Mouse (Mus musculus) erythroblast, embryonic 14.5 days (primary cell): ENCODE measurements around the gene Ddi1. TPM values are rescaled to one million over a fixed set of nuclear protein-coding genes. Genes with fewer than 3 reads are reported as not detected.
"Not testable (repeated sequence)": the region's sequence is repeated elsewhere in the genome, so short reads cannot be mapped to it uniquely, and the experiment has no call there.

ENCODE experiments used
- H3K27me3 ChIP-seq: 2 replicates; pipeline ENCODE4 v1.6.1; 2012; ENCODE audit warnings: inconsistent platforms; ENCODE audit not compliant: control insufficient read depth
- H3K36me3 ChIP-seq: 2 replicates; pipeline ENCODE4 v1.6.1; 2012; ENCODE audit warnings: mild to moderate bottlenecking, inconsistent platforms; ENCODE audit not compliant: control insufficient read depth
- H3K4me1 ChIP-seq: 2 replicates; pipeline ENCODE4 v1.6.1; 2012; ENCODE audit warnings: inconsistent platforms; ENCODE audit not compliant: control insufficient read depth
- H3K4me3 ChIP-seq: replicated peaks from 2 replicates; pipeline ENCODE3; 2012; ENCODE audit warnings: moderate library complexity, mild to moderate bottlenecking, inconsistent platforms
- H3K9me3 ChIP-seq: 2 replicates; pipeline ENCODE4 v1.6.1; 2012; ENCODE audit warnings: low read length, inconsistent platforms, mixed read lengths; ENCODE audit not compliant: control insufficient read depth
- GATA1 ChIP-seq: IDR thresholded peaks from 2 replicates; pipeline ENCODE4 v1.6.1; 2012; ENCODE audit warnings: low read length, inconsistent platforms, mixed read lengths
- TAL1 ChIP-seq: IDR thresholded peaks from 3 replicates; pipeline ENCODE4 v1.6.1; 2012; ENCODE audit warnings: low read length, inconsistent platforms, mixed read lengths
- polyA plus RNA-seq: library from polyadenylated mRNA; stranded (reverse); fragments of >175 nt; gene quantifications from 2 replicates; pipeline ENCODE4 v1.2.3, GENCODE M21; 2012

Gene Ddi1
- polyA plus RNA-seq, 1 experiment: not detected

DNA sequence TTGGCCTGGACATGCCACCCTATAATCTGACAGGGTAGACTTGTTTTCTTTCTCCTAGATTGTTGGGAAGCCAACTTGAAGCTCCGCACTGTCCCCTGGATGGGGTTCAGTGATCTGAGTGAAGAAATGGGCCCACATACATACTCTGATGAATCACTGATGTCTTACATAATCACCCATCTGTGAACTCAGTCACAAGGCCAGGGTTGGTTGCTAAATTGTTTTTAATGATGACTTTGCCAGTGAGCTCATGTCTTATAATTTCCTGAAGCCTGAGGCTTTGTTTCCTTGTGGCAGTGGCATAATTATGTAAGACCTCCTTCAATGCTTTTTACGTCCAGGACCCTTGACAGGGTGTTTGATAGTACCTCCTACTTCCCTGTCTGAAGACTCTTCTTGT lies 4.8 kb downstream of the Ddi1 start:
- Histone ChIP-seq H3K9me3 (peaks cover 3% of the 10 kb centered on the region; the same call in 1 of the 2 replicates), H3K27me3 (no peaks in the 10 kb centered on the region), H3K36me3 (no peaks in the 10 kb centered on the region), H3K4me3 (no peak overlapping the region), H3K4me1 (no peaks in the 10 kb centered on the region)
- TF ChIP-seq GATA1 (no peak), TAL1 (no peak)

DNA sequence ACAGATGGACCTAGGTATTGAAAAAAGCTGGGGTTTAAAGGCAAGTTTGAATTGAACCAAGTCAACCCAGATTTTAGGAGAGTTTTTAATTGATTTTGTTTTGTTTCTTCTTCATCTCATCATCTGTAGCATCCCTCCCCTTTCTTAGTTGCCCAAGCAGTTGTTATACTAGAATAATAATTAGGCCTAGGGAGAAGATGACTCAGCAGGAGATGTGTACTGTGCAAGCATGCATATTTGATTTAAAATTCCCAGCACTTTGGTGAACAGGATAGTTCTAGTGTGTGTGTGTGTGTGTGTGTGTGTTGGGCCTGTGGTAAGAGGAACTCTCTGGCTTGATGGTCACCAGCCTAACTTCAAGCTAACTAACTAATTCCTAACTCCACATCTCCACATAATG lies 12.6 kb downstream of the Ddi1 start:
- Histone ChIP-seq H3K27me3 (no peaks in the 10 kb centered on the region), H3K36me3 (no peaks in the 10 kb centered on the region)
- TF ChIP-seq TAL1 (no peak), GATA1 (no peak)

DNA sequence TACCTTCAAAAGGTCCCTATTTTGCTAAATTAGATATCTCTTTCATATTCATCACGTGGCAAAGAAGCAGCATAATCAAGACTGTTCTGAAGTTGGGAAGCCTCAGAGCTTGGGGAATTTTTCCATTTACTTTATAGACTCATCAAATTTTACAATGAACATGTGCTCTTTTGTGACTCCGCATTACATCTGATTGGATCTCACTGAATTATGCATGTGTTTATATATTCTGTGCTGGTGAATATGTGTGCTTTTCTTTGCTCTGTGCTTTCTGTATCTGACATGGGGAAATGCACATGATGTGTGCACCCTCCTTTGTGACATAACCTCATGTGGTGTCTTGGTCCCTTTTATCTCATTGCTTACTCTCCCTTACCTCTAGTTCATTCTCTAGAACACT lies 17.7 kb downstream of the Ddi1 start:
- Histone ChIP-seq H3K9me3 (no peaks in the 10 kb centered on the region), H3K27me3 (no peaks in the 10 kb centered on the region), H3K4me1 (no peaks in the 10 kb centered on the region), H3K36me3 (no peaks in the 10 kb centered on the region), H3K4me3 (no peak overlapping the region)
- no peak for TF ChIP-seq GATA1
- no peak for TF ChIP-seq TAL1

More for the DNA sequence above, 12.6 kb downstream of the Ddi1 start:
- H3K9me3 ChIP-seq: no peaks in the 10 kb centered on the region
- no peak overlapping the region for H3K4me3 ChIP-seq
- no peaks in the 10 kb centered on the region for H3K4me1 ChIP-seq

- no peak for TF ChIP-seq GATA1
- TF ChIP-seq TAL1: no peak
- H3K36me3 ChIP-seq: no peaks in the 10 kb centered on the region
- no peaks in the 10 kb centered on the region for H3K9me3 ChIP-seq
- no peaks in the 10 kb centered on the region for H3K4me1 ChIP-seq
- no peaks in the 10 kb centered on the region for H3K27me3 ChIP-seq
- no peak overlapping the region for H3K4me3 ChIP-seq
Measured at GRCm38 (mm10) chr9:6250320-6250719, 19.3 kb downstream of the Ddi1 start.

DNA sequence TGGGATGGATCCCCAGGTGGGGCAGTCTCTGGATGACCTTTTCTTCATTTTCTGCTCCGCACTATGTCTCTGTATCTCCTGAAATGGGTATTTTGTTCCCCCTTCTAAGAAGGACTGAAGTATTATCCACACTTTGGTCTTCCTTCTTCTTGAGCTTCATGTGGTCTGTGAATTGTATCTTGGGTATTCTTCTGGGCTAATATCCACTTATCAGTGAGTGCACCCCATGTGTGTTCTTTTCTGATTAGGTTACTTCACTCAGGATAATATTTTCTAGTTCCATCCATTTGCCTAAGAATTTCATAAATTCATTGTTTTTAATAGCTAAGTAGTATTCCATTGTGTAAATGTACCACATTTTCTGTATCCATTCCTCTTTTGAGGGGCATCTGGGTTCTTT lies 33.7 kb downstream of the Ddi1 start:
- H3K9me3 ChIP-seq, H3K4me1 ChIP-seq, H3K4me3 ChIP-seq, H3K36me3 ChIP-seq, H3K27me3 ChIP-seq: not testable (repeated sequence)

- Histone ChIP-seq H3K4me1 (no peaks in the 10 kb centered on the region), H3K9me3 (peaks cover 7% of the 10 kb centered on the region), H3K36me3 (no peaks in the 10 kb centered on the region), H3K27me3 (no peaks in the 10 kb centered on the region), H3K4me3 (no peak overlapping the region)
- TF ChIP-seq GATA1: no peak
- no peak for TF ChIP-seq TAL1
Measured at GRCm38 (mm10) chr9:6217505-6217904, 52.1 kb downstream of the Ddi1 start.

- Histone ChIP-seq H3K27me3 (no peaks in the 10 kb centered on the region), H3K9me3 (no peaks in the 10 kb centered on the region), H3K4me3 (no peak overlapping the region), H3K4me1 (no peaks in the 10 kb centered on the region), H3K36me3 (no peaks in the 10 kb centered on the region)
- TF ChIP-seq GATA1 (no peak), TAL1 (no peak)
Measured at GRCm38 (mm10) chr9:6212862-6213261, 56.8 kb downstream of the Ddi1 start.

Other genes starting within 250 kb of the Ddi1 start
- gene Pdgfd, start 101.3 kb downstream of the Ddi1 start, polyA plus RNA-seq: not detected in 2 replicates